Mouse (Mus musculus) frontal cortex, adult 2 months (tissue): ENCODE measurements around the gene Traf7. TPM values are rescaled to one million over a fixed set of nuclear protein-coding genes. Genes with fewer than 3 reads are reported as not detected.

Experiments used
- DNase-seq, 2 experiments: peaks; one replicate each; pipeline ENCODE4 v3.0.0; 2022; ENCODE audit warnings: low spot score in 1 of 2; ENCODE audit errors: extremely low spot score in 1 of 2
- polyA plus RNA-seq: library from polyadenylated mRNA; depleted of rRNA; stranded (reverse); fragments of >200 nt; gene quantifications from 2 replicates; pipeline ENCODE4 v1.2.3, GENCODE M21; 2012

The Traf7 gene
- polyA plus RNA-seq, 1 experiment: 212 TPM

- DNase-seq: no peak
These were observed 18.5 kb upstream of the Traf7 start for GRCm38 (mm10) chr17:24546234-24546633.

- no peak for DNase-seq
These were observed 17.5 kb upstream of the Traf7 start for GRCm38 (mm10) chr17:24545247-24545646.

GRCm38 (mm10) chr17:24544613-24545012 is 16.9 kb upstream of the Traf7 start:
- DNase-seq: no peak

GRCm38 (mm10) chr17:24540375-24540774 is 12.6 kb upstream of the Traf7 start:
- DNase-seq: peak in 1 of 2 experiments; percentile 54

GRCm38 (mm10) chr17:24538950-24539349 is 11.2 kb upstream of the Traf7 start:
- peak in 1 of 2 experiments; percentile 73 for DNase-seq

GRCm38 (mm10) chr17:24537536-24537935 is 9.8 kb upstream of the Traf7 start:
- DNase-seq: peak in 1 of 2 experiments; percentile 77

GRCm38 (mm10) chr17:24535300-24535699 is 7.6 kb upstream of the Traf7 start:
- peak in 1 of 2 experiments; percentile 62 for DNase-seq

GRCm38 (mm10) chr17:24534160-24534718 is 6.5 kb upstream of the Traf7 start, which contains the start of gene Rab26:
Gene Rab26, minus strand, starts transcription at chr17:24534210.
- DNase-seq: no peak

- DNase-seq: peak; percentile 87 to 90
These were observed 5.6 kb upstream of the Traf7 start for GRCm38 (mm10) chr17:24533099-24533992.

- no peak for DNase-seq
These were observed 4.3 kb upstream of the Traf7 start for GRCm38 (mm10) chr17:24532045-24532444.

GRCm38 (mm10) chr17:24531064-24531463 is 3.3 kb upstream of the Traf7 start:
- DNase-seq: no peak

- no peak for DNase-seq
These were observed 2.8 kb upstream of the Traf7 start for GRCm38 (mm10) chr17:24530361-24531050.

- DNase-seq: no peak
These were observed 2.1 kb upstream of the Traf7 start for GRCm38 (mm10) chr17:24529883-24530282.

- DNase-seq: peak in 1 of 2 experiments; percentile 72
These were observed 1.3 kb upstream of the Traf7 start for GRCm38 (mm10) chr17:24529007-24529451.

- DNase-seq: no peak
These were observed 801 bp upstream of the Traf7 start for GRCm38 (mm10) chr17:24528560-24528918.

GRCm38 (mm10) chr17:24527315-24527714 is 423 bp downstream of the Traf7 start:
- DNase-seq: no peak

GRCm38 (mm10) chr17:24524734-24525133 is 3.0 kb downstream of the Traf7 start:
- DNase-seq: no peak

- no peak for DNase-seq
These were observed 7.3 kb downstream of the Traf7 start for GRCm38 (mm10) chr17:24520450-24520849.

GRCm38 (mm10) chr17:24514270-24515257 is 13.2 kb downstream of the Traf7 start:
- DNase-seq: no peak

- DNase-seq: peak in 1 of 2 experiments; percentile 86
These were observed 14.1 kb downstream of the Traf7 start for GRCm38 (mm10) chr17:24513609-24514008.
